Mouse (Mus musculus): ENCODE measurements around the gene Gm20219.
A peak's percentile ranks its signal among the peaks of the same experiment; 100 is the strongest.

The Gm20219 gene

GRCm38 (mm10) chr17:56554122-56554551, at the start of gene Gm20219:
TSS of gene Gm20219 (minus strand) at chr17:56554387.
- no peak for DNase-seq (ENCODE audit: low spot score)

GRCm38 (mm10) chr17:56604070-56604380, 49.8 kb upstream of the Gm20219 start:
- DNase-seq (ENCODE audit: low spot score): no peak

- DNase-seq (ENCODE audit: low spot score): no peak
Observed at GRCm38 (mm10) chr17:56603186-56604069, 49.2 kb upstream of the Gm20219 start.

- DNase-seq (ENCODE audit: low spot score): no peak
Observed at GRCm38 (mm10) chr17:56593527-56594271, 39.5 kb upstream of the Gm20219 start.

- no peak for DNase-seq (ENCODE audit: low spot score)
Observed at GRCm38 (mm10) chr17:56592553-56592952, 38.4 kb upstream of the Gm20219 start.

GRCm38 (mm10) chr17:56588921-56589320, 34.7 kb upstream of the Gm20219 start:
- DNase-seq (ENCODE audit: low spot score): no peak

GRCm38 (mm10) chr17:56587773-56588172, 33.6 kb upstream of the Gm20219 start:
- DNase-seq (ENCODE audit: low spot score): no peak

- DNase-seq (ENCODE audit: low spot score): peak; percentile 73
Observed at GRCm38 (mm10) chr17:56585171-56585821, 31.1 kb upstream of the Gm20219 start.

GRCm38 (mm10) chr17:56584257-56585130, 30.3 kb upstream of the Gm20219 start, which contains the start of the genes Safb2 and Safb:
TSS of gene Safb2 (minus strand) at chr17:56584585.
TSS of gene Safb (plus strand) at chr17:56584825.
- peak; percentile 99 for DNase-seq (ENCODE audit: low spot score)

GRCm38 (mm10) chr17:56583611-56584256, 29.5 kb upstream of the Gm20219 start:
- DNase-seq (ENCODE audit: low spot score): peak; percentile 66

- no peak for DNase-seq (ENCODE audit: low spot score)
Observed at GRCm38 (mm10) chr17:56583071-56583470, 28.9 kb upstream of the Gm20219 start.

- DNase-seq (ENCODE audit: low spot score): no peak
Observed at GRCm38 (mm10) chr17:56572939-56573338, 18.8 kb upstream of the Gm20219 start.

GRCm38 (mm10) chr17:56572154-56572553, 18.0 kb upstream of the Gm20219 start:
- peak; percentile 73 for DNase-seq (ENCODE audit: low spot score)

- DNase-seq (ENCODE audit: low spot score): no peak
Observed at GRCm38 (mm10) chr17:56570287-56570686, 16.1 kb upstream of the Gm20219 start.

GRCm38 (mm10) chr17:56567370-56567769, 13.2 kb upstream of the Gm20219 start:
- DNase-seq (ENCODE audit: low spot score): no peak

- DNase-seq (ENCODE audit: low spot score): no peak
Observed at GRCm38 (mm10) chr17:56566918-56567317, 12.7 kb upstream of the Gm20219 start.

GRCm38 (mm10) chr17:56566293-56566692, 12.1 kb upstream of the Gm20219 start:
- DNase-seq (ENCODE audit: low spot score): peak; percentile 65

GRCm38 (mm10) chr17:56561866-56562265, 7.7 kb upstream of the Gm20219 start:
- DNase-seq (ENCODE audit: low spot score): no peak

- DNase-seq (ENCODE audit: low spot score): no peak
Observed at GRCm38 (mm10) chr17:56560131-56560530, 5.9 kb upstream of the Gm20219 start.

GRCm38 (mm10) chr17:56559386-56559785, 5.2 kb upstream of the Gm20219 start:
- no peak for DNase-seq (ENCODE audit: low spot score)

GRCm38 (mm10) chr17:56558448-56558847, 4.3 kb upstream of the Gm20219 start:
- peak; percentile 84 for DNase-seq (ENCODE audit: low spot score)
